Mouse (Mus musculus) G1E (cell line): ENCODE results near the gene Pgm5. TPM values are rescaled to one million over a fixed set of nuclear protein-coding genes. Genes with fewer than 3 reads are reported as not detected.
A peak's percentile ranks its signal among the peaks of the same experiment; 100 is the strongest.

Experiments
- ATAC-seq: 2 replicates; pipeline ENCODE4 v1.8.0; 2016; ENCODE audit warnings: mild to moderate bottlenecking; ENCODE audit not compliant: insufficient number of reproducible peaks, poor library complexity, low FRiP score, severe bottlenecking; ENCODE audit errors: extremely low read depth
- DNase-seq: peaks from one replicate; pipeline ENCODE4 v3.0.0; 2012; ENCODE audit warnings: low spot score
- H3K27me3 ChIP-seq: 2 replicates; pipeline ENCODE4 v1.6.1; 2012; ENCODE audit warnings: mild to moderate bottlenecking, low read length, inconsistent platforms; ENCODE audit not compliant: insufficient read depth
- H3K36me3 ChIP-seq: replicated peaks from 2 replicates; pipeline ENCODE3; 2012; ENCODE audit warnings: mild to moderate bottlenecking, inconsistent platforms
- H3K4me1 ChIP-seq: 2 replicates; pipeline ENCODE4 v1.6.1; 2012; ENCODE audit warnings: low read depth, low read length, inconsistent platforms, mixed read lengths; ENCODE audit not compliant: insufficient read depth
- H3K4me3 ChIP-seq: 2 replicates; pipeline ENCODE4 v1.5.1; 2012; ENCODE audit warnings: low read depth, mild to moderate bottlenecking, inconsistent platforms, low read length, moderate library complexity, mixed read lengths
- H3K9me3 ChIP-seq: replicated peaks from 2 replicates; pipeline ENCODE4 v1.6.1; 2012; ENCODE audit warnings: inconsistent platforms
- CTCF ChIP-seq: IDR thresholded peaks from 2 replicates; pipeline ENCODE4 v1.5.1; 2012; ENCODE audit warnings: low read depth, low read length, inconsistent platforms, mixed read lengths
- GATA1 ChIP-seq: IDR thresholded peaks from 2 replicates; pipeline ENCODE4 v1.6.1; 2012; ENCODE audit warnings: borderline replicate concordance, low read length, inconsistent platforms, mixed read lengths
- GATA2 ChIP-seq: IDR thresholded peaks from 2 replicates; pipeline ENCODE4 v1.6.1; 2012; ENCODE audit warnings: low read depth, low read length, inconsistent platforms, borderline replicate concordance
- POLR2AphosphoS5 ChIP-seq: IDR thresholded peaks from 2 replicates; pipeline ENCODE4 v1.6.1; 2012; ENCODE audit warnings: low read depth, low read length, inconsistent platforms; ENCODE audit not compliant: insufficient replicate concordance
- TAL1 ChIP-seq: conservative IDR thresholded peaks from 2 replicates; pipeline ENCODE4 v1.6.1; 2012; ENCODE audit warnings: low read depth, low read length, inconsistent platforms, mixed read lengths
- polyA plus RNA-seq: library from polyadenylated mRNA; stranded (reverse); fragments of >175 nt; gene quantifications from 2 replicates; pipeline ENCODE4 v1.2.3, GENCODE M21; 2012
- total RNA-seq, 2 experiments: library from RNA; stranded (forward) in 1 of 2; stranded (reverse) in 1 of 2; fragments of 200-1000 nt in 1 of 2; fragments of >200 nt in 1 of 2; fragmentation: Nextera tagmentation in 1 of 2; gene quantifications; 2 replicates each; pipeline ENCODE4 v1.2.3; 2014 to 2017

The Pgm5 gene
- total and polyA plus RNA-seq, 3 experiments = 0.16 TPM; not detected in 2

DNA sequence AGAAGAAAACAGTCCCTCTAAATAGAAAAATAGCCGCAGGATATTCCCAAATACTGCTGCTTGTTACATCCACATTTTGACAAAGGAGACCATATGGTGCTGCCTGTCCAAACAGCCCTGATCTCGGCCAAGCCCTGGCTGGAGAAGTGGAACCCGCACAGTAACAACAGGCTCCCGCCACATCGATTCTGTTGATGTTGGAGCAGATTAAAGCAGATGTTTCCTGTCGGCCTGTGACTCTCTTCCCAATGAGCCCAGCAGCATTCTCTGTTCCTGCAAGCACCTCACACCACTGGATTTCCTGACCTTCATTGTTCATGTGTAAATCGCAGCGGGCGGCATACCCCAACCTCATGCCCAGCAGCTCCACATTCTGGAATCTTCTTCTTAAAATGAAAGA lies 64.0 kb downstream of the Pgm5 start:
- Histone ChIP-seq H3K9me3 (no peaks in the 10 kb centered on the region), H3K4me1 (peaks cover 8% of the 10 kb centered on the region), H3K4me3 (no peak overlapping the region), H3K36me3 (no peaks in the 10 kb centered on the region), H3K27me3 (peaks cover 18% of the 10 kb centered on the region)
- TF ChIP-seq POLR2AphosphoS5 (no peak), TAL1 (no peak), GATA1 (no peak), CTCF (no peak), GATA2 (no peak)
- ATAC-seq (no peak), DNase-seq (no peak)

DNA sequence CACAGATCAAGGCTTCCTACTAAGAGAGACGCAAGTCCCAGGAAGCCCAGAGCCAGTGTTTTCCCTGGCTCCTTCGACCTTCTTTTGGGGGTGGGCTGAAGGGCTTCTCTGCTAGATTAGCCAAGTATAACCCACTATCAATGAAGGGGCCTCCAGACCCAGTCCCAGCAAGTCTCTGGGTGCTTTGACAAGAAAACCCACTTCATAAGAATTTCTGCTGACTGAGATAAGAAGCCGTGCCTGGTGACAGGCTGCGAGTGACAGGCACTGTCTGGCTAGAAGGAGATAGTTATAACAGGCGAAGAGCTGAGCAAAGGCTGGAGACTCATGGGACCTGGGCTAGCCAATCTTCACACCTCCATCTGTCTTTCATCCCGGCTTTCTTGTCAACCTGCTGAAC lies 67.3 kb downstream of the Pgm5 start:
- no peak overlapping the region for H3K4me3 ChIP-seq
- peak; percentile 84 for ATAC-seq
- DNase-seq = no peak
- H3K36me3 ChIP-seq = no peaks in the 10 kb centered on the region
- peaks cover 8% of the 10 kb centered on the region for H3K4me1 ChIP-seq
- H3K9me3 ChIP-seq = no peaks in the 10 kb centered on the region
- TF ChIP-seq POLR2AphosphoS5 (no peak), CTCF (no peak), TAL1 (no peak), GATA1 (no peak), GATA2 (no peak)
- peaks cover 14% of the 10 kb centered on the region for H3K27me3 ChIP-seq

DNA sequence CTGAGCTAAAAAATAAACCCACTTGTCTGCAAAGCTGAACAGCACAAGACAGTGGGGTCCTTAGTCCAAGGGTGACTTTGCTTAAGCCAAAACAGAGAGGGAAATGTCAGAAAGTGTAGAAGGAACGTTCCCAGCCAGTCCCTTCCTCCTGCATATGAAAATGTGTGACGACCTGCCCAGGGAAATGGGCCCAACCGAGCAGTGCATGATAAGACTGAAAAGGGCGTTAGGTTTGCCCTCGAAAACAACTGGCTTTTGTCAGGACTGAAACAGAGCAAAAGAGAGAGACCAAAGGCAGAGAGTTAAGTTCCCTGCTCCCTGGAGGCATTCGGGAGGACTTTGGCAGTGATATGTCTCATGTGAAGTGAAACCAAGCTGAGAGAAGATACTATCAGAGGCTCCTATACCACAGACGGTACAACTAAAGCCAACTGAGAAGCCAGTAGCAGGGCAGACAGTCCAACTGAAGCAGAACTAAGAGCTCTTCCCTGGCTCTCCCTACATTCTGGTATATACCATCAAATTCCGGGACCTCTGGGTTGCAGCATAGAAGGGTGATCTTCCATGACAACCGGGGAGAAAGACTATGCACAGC lies 68.0 kb downstream of the Pgm5 start:
- DNase-seq (no peak), ATAC-seq (no peak)

DNA sequence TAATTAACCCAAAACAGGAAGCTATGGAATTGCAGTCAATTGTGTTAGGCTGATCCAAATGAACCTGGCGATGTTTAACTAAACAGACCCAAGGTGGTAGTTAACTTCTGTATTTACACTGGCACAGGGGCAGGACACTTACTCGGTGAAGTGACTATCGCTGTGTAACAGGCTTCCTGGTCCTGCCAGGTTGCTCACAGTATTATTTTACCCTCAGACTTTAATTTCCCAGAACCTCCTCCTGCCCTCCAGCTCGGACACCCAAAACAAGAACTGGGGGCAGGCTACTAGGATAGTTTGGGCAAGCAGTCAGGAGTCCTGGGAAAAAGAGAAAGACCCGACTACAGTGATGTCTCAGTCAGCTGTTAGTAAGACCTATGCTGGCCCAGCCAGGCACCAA lies 68.8 kb downstream of the Pgm5 start:
- Histone ChIP-seq H3K27me3 (peaks cover 11% of the 10 kb centered on the region), H3K4me3 (no peak overlapping the region), H3K9me3 (no peaks in the 10 kb centered on the region), H3K4me1 (peaks cover 8% of the 10 kb centered on the region), H3K36me3 (no peaks in the 10 kb centered on the region)
- TF ChIP-seq CTCF = no peak
- TF ChIP-seq POLR2AphosphoS5 = no peak
- TF ChIP-seq GATA1 = no peak
- TF ChIP-seq TAL1 = no peak
- no peak for TF ChIP-seq GATA2
- no peak for DNase-seq
- ATAC-seq = no peak

More for the DNA sequence above, 68.0 kb downstream of the Pgm5 start:
- H3K4me3 ChIP-seq = no peak overlapping the region
- H3K4me1 ChIP-seq = peaks cover 8% of the 10 kb centered on the region
- no peaks in the 10 kb centered on the region for H3K36me3 ChIP-seq
- no peak for TF ChIP-seq POLR2AphosphoS5
- TF ChIP-seq TAL1 = no peak
- no peak for TF ChIP-seq GATA2
- no peak for TF ChIP-seq GATA1
- TF ChIP-seq CTCF = no peak
- H3K27me3 ChIP-seq = peaks cover 14% of the 10 kb centered on the region
- no peaks in the 10 kb centered on the region for H3K9me3 ChIP-seq

DNA sequence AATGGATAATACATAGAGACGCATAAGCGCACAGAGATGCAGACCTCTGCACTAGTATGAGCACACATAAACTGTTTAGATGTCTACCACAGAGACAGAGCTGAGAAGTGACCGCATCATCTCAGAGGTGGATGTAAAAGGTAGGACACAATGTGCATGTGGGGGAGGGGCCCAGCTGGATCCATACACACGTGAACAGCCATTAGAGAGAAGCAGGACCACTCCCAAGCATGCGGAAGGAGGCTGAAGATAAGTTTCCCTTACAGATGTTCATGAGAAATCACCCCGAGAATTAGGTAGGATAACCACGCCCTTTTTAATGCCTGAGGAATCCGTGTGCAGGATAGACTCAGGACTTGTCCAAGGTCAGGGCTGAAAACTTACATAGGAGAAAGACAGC lies 75.8 kb downstream of the Pgm5 start:
- Histone ChIP-seq H3K4me1 (no peaks in the 10 kb centered on the region), H3K27me3 (peaks cover 3% of the 10 kb centered on the region; the same call in 1 of the 2 replicates), H3K4me3 (no peak overlapping the region), H3K9me3 (no peaks in the 10 kb centered on the region), H3K36me3 (no peaks in the 10 kb centered on the region)
- ATAC-seq (no peak), DNase-seq (no peak)
- no peak for TF ChIP-seq POLR2AphosphoS5
- TF ChIP-seq GATA2 = no peak
- TF ChIP-seq GATA1 = no peak
- no peak for TF ChIP-seq TAL1
- no peak for TF ChIP-seq CTCF

DNA sequence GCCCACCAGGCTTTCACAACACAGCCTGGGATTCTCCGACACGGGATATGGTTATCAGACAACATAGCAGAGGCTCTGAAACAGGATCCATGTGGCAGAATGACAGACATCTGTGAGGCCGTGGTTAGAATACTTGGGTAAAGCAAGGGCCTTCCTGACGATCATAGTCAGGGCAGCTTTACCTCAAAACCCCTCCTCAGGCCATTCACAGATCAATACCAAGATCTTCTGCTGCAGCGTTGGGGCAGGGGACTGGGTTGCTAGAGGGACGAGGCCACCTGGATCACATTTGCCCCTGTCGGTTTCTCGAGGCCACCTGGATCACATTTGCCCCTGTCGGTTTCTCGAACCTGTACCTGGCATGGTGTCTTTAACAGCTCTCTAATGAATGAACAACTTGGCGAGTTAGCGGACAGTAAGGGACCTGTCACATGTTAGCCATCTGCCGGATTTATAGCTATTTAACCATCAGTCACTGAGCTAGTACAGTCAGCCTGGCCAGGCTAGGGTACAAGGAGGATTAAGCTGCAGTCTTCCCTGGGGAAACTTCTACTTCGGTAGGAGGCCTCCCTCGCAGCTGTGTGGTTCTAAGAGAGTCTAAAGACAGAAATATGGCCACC lies 76.5 kb downstream of the Pgm5 start:
- TF ChIP-seq GATA2 (no peak), GATA1 (no peak), TAL1 (no peak), POLR2AphosphoS5 (no peak), CTCF (no peak)
- no peak for DNase-seq
- H3K4me1 ChIP-seq = no peaks in the 10 kb centered on the region
- no peak for ATAC-seq
- H3K4me3 ChIP-seq = no peak overlapping the region
- H3K9me3 ChIP-seq = no peaks in the 10 kb centered on the region
- H3K36me3 ChIP-seq = no peaks in the 10 kb centered on the region
- H3K27me3 ChIP-seq = peaks cover 3% of the 10 kb centered on the region; the same call in 1 of the 2 replicates

DNA sequence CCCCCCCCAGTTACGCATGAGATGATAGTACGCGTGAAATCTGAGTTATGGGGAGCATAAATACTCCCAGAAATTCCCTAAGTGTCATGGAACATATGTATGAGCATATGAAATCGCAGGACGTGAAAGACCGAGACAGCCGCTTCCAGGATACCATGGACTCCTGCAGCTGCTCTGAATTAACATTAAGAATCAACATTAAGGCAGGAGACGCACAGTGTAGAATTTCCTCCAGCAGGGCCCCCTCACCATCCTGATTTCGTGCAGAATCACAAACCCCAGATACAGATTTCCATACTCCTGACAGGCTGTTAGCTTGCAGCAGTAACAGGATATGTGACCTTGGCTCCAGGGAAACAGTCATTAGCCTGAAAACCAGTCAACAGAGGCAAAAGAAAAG lies 77.9 kb downstream of the Pgm5 start:
- no peaks in the 10 kb centered on the region for H3K4me1 ChIP-seq
- no peak overlapping the region for H3K4me3 ChIP-seq
- TF ChIP-seq TAL1 (no peak), GATA2 (no peak), POLR2AphosphoS5 (no peak), GATA1 (no peak), CTCF (no peak)
- no peaks in the 10 kb centered on the region for H3K36me3 ChIP-seq
- no peak for ATAC-seq
- no peaks in the 10 kb centered on the region for H3K9me3 ChIP-seq
- DNase-seq = no peak
- peaks cover 3% of the 10 kb centered on the region; the same call in 1 of the 2 replicates for H3K27me3 ChIP-seq
